Mouse (Mus musculus) testis, adult 2 months (tissue): ENCODE results near the gene Alox5ap. TPM values are rescaled to one million over a fixed set of nuclear protein-coding genes. Genes with fewer than 3 reads are reported as not detected.
A peak's percentile ranks its signal among the peaks of the same experiment; 100 is the strongest.

ENCODE experiments used
- H3K27ac ChIP-seq: fragments of 200-500 bp; 2 replicates; pipeline ENCODE4 v1.5.1; 2012; ENCODE audit warnings: low read depth, low read length; ENCODE audit not compliant: control insufficient read depth, insufficient read depth
- H3K27me3 ChIP-seq: fragments of 200-500 bp; 2 replicates; pipeline ENCODE4 v1.6.1; 2012; ENCODE audit warnings: mild to moderate bottlenecking, low read length, moderate library complexity; ENCODE audit not compliant: control insufficient read depth, insufficient read depth
- H3K36me3 ChIP-seq: fragments of 200-500 bp; 2 replicates; pipeline ENCODE4 v1.6.1; 2012; ENCODE audit warnings: mild to moderate bottlenecking, low read length; ENCODE audit not compliant: control insufficient read depth, insufficient read depth
- H3K4me1 ChIP-seq: fragments of 200-500 bp; 2 replicates; pipeline ENCODE4 v1.6.1; 2012; ENCODE audit warnings: low read length; ENCODE audit not compliant: control insufficient read depth, insufficient read depth
- H3K4me3 ChIP-seq: fragments of 200-500 bp; 2 replicates; pipeline ENCODE4 v1.5.1; 2012; ENCODE audit warnings: low read depth, mild to moderate bottlenecking, low read length, moderate library complexity, mixed read lengths; ENCODE audit not compliant: control insufficient read depth
- CTCF ChIP-seq: fragments of 200-500 bp; IDR thresholded peaks from 2 replicates; pipeline ENCODE4 v1.5.1; 2012; ENCODE audit warnings: low read depth, mild to moderate bottlenecking, inconsistent platforms, low read length, moderate library complexity; ENCODE audit not compliant: control insufficient read depth, insufficient read depth, insufficient replicate concordance
- POLR2A ChIP-seq: fragments of 200-500 bp; IDR thresholded peaks from 2 replicates; pipeline ENCODE4 v1.6.1; 2012; ENCODE audit warnings: low read depth, mild to moderate bottlenecking, inconsistent platforms, low read length, moderate library complexity; ENCODE audit not compliant: control insufficient read depth
- polyA plus RNA-seq: library from polyadenylated mRNA; depleted of rRNA; stranded (reverse); fragments of >200 nt; gene quantifications from 2 replicates; pipeline ENCODE4 v1.2.3, GENCODE M21; 2012

Gene Alox5ap
- polyA plus RNA-seq, 1 experiment: 4.0 TPM

- Histone ChIP-seq H3K27me3 (no peaks in the 10 kb centered on the region), H3K4me1 (peaks cover 12% of the 10 kb centered on the region), H3K36me3 (no peaks in the 10 kb centered on the region), H3K4me3 (peak overlapping the region; percentile 12), H3K27ac (peak overlapping the region; percentile 5; the same call in 1 of the 2 replicates)
- TF ChIP-seq CTCF: no peak
- TF ChIP-seq POLR2A: no peak
Observed at GRCm38 (mm10) chr5:149247047-149247904, 17.3 kb upstream of the Alox5ap start.

DNA sequence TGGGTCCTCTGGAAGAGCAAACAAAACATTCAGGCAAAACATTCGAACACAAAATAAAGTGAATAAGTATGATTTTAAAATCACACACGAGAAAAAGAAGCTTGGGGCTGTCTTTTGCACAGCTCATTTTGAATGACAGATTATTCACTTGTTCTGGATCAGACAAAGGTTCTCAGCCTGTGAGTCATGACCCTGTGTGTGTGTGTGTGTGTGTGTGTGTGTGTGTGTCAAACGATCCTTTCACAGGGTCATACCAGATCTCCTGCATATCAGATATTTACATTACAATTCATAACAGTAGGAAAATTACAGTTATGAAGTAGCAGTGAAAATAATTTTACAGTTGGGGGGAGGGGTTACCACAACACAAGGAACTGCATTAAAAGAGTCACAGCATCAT lies 12.3 kb upstream of the Alox5ap start:
- TF ChIP-seq POLR2A (no peak), CTCF (no peak)

DNA sequence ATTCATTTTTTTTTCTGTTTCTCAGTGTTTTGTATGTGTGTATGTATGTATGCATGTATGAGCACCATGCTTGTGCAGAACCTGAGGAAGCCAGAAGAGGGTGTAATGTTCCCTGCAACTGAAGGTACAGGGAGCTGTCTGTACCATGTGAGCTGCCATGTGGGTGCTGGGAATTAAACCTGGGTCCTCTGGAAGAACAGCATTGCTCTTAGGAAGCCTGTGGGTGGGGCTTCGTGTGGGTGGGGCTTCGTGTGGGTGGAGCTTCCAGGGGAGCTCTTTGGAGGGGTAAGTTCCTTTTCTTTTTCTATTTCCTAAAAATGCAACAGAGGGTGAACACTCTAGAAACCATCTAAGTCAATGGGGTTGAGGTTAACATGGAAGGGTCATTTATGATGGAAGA lies 11.1 kb upstream of the Alox5ap start:
- no peaks in the 10 kb centered on the region for H3K36me3 ChIP-seq
- H3K4me1 ChIP-seq: no peaks in the 10 kb centered on the region
- H3K27me3 ChIP-seq: no peaks in the 10 kb centered on the region
- H3K4me3 ChIP-seq: no peak overlapping the region
- TF ChIP-seq CTCF (no peak), POLR2A (no peak)
- no peak overlapping the region for H3K27ac ChIP-seq

More for the DNA sequence above, 12.3 kb upstream of the Alox5ap start:
- H3K36me3 ChIP-seq: no peaks in the 10 kb centered on the region
- peaks cover 4% of the 10 kb centered on the region for H3K4me1 ChIP-seq
- H3K27ac ChIP-seq: no peak overlapping the region
- no peak overlapping the region for H3K4me3 ChIP-seq
- no peaks in the 10 kb centered on the region for H3K27me3 ChIP-seq

DNA sequence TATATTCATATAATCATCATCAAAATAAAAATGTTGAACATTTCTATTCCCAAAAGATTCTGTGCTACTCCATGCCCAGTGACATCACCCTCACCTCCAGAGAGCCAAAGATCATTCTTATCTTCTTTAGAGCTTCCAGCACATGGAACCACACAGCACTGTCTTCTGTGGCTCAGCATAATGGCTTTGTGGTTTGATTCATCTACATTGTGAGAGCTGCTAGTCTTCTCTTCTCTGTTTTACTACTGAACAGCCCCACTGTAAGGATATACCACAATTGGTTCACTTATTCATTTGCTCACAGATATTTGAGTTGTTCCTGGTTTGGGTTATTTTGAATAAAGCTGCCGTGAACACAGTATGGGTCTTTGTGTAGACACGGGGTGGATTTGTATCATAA lies 9.0 kb upstream of the Alox5ap start:
- H3K27ac ChIP-seq: no peak overlapping the region
- TF ChIP-seq CTCF (no peak), POLR2A (no peak)
- H3K4me3 ChIP-seq: no peak overlapping the region
- H3K36me3 ChIP-seq: no peaks in the 10 kb centered on the region
- no peaks in the 10 kb centered on the region for H3K27me3 ChIP-seq
- no peaks in the 10 kb centered on the region for H3K4me1 ChIP-seq

DNA sequence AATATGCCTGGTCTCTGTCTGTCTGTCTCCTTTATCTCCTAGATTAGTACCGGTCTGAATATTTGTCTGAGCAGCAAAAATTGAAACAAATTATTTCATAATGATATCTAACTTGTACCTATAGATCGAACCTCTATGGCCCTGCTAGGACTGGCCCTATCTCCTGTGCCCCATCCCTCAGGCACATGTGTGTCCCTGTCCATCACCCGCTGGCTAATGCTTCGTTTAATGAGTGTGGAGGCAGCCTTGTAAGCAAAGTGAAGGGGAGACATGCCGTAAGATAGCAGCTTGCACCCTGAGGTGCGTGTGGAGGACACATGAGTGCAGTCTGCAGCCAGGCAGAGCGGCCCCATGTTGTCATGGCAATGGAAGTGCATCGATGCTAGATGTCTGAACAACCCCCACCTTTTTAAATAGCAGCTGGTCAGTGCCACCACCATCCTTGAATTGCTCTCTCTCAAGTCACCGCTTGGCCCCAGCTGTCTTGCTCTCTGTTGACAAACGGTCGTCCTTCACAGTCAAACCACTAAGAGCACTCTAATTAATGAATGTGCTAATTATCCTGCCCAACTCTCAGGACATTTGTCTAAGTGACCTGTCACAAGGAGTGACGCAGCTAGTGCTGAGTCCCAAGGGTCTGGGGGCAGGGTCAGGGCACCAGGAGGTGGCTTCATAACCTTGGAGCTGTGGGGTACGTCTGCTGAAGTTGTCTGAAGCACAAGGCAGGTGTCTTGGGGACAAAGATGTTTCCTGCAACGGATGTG lies 6.9 kb upstream of the Alox5ap start:
- H3K27ac ChIP-seq: no peak overlapping the region
- no peak for TF ChIP-seq CTCF
- no peak for TF ChIP-seq POLR2A
- no peak overlapping the region for H3K4me3 ChIP-seq
- no peaks in the 10 kb centered on the region for H3K27me3 ChIP-seq
- peaks cover 2% of the 10 kb centered on the region; the same call in 1 of the 2 replicates for H3K4me1 ChIP-seq
- no peaks in the 10 kb centered on the region for H3K36me3 ChIP-seq

- H3K36me3 ChIP-seq: no peaks in the 10 kb centered on the region
- no peak overlapping the region for H3K27ac ChIP-seq
- peaks cover 2% of the 10 kb centered on the region; the same call in 1 of the 2 replicates for H3K4me1 ChIP-seq
- TF ChIP-seq CTCF (no peak), POLR2A (no peak)
- H3K4me3 ChIP-seq: no peak overlapping the region
- no peaks in the 10 kb centered on the region for H3K27me3 ChIP-seq
Observed at GRCm38 (mm10) chr5:149259093-149259492, 5.5 kb upstream of the Alox5ap start.

DNA sequence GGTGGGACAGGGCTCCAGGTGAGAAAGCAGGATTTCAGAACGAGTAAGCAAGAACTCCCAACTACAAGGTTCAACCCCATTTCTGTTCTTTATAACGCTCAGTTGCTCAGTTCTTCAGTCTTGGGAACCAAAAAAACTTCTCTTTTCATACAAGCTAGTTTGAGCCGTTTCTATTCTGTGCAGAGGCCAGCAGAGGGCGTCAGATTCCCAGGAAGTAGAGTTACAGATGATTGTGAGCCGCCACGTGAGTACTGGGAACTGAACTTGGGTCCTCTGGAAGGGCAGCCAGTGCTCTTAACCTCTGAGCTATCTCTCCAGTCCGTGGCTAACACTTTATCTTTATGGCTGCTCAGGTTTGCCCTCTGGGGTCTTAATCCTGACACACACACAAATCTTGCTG lies 3.1 kb upstream of the Alox5ap start:
- Histone ChIP-seq H3K36me3 (no peaks in the 10 kb centered on the region), H3K4me3 (no peak overlapping the region), H3K27me3 (no peaks in the 10 kb centered on the region), H3K27ac (no peak overlapping the region), H3K4me1 (peaks cover 2% of the 10 kb centered on the region; the same call in 1 of the 2 replicates)
- TF ChIP-seq POLR2A (no peak), CTCF (peak; percentile 36; the same call in 1 of the 2 replicates)
